Mouse (Mus musculus): Measurements from ENCODE around the gene Itgal. TPM values are rescaled to one million over a fixed set of nuclear protein-coding genes. Genes with fewer than 3 reads are reported as not detected.

Itgal gene
- total and polyA plus RNA-seq, 3 experiments: 0.92 to 9.7 TPM; not detected in 1

DNA sequence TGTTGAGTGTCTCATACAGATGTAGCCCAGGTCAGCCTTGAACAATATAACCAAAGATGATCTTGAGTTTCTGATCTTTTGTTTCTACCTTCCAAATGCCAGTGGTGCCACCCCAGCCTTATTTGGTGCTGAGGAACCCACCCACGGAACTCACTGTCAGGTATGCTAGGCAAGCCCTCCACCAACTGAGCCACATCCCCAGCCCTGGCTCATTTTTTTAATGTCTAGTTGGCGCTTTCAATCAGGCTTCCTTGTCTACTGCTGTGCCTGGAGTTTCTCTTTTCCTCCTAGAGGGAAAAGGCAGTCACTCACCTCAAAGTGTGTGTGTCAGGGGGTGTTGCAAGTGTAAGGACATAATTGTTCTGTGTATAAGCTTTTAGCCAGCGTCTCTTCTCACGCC lies 25.0 kb upstream of the Itgal start:
- peaks cover 3 to 15% of the 10 kb centered on the region in 2 experiments; a peak in 3 of 4 replicates for H3K4me1 ChIP-seq (ENCODE audit: control insufficient read depth in 1 of 2, insufficient read depth in 2 of 2, low read length in 2 of 2)
- H3K36me3 ChIP-seq (ENCODE audit: control insufficient read depth in 1 of 2, insufficient read depth in 2 of 2, low read length in 2 of 2): peaks cover 0 to 24% of the 10 kb centered on the region in 2 experiments; a peak in 3 of 4 replicates
- H3K27me3 ChIP-seq (ENCODE audit: control insufficient read depth in 1 of 2, insufficient read depth in 2 of 2, low read length in 2 of 2): no peaks in the 10 kb centered on the region
- no peaks in the 10 kb centered on the region for H3K9me3 ChIP-seq (replicated peaks; ENCODE audit: insufficient read depth, low read length)
- H3K4me3 ChIP-seq (ENCODE audit: control insufficient read depth in 1 of 2, insufficient read depth in 1 of 2, low read depth in 2 of 2, low read length in 2 of 2): no peak overlapping the region
- H3K79me2 ChIP-seq (ENCODE audit: control insufficient read depth, insufficient read depth, low read length, poor library complexity): peaks cover 23% of the 10 kb centered on the region
- TF ChIP-seq USF2 (IDR thresholded peaks at IDR 0.05; ENCODE audit: borderline replicate concordance in 1 of 2, insufficient read depth in 1 of 2, low read depth in 1 of 2, low read length in 2 of 2) (no peak), JUND (IDR thresholded peaks at IDR 0.05; ENCODE audit: low read depth, low read length) (no peak), POLR2A (IDR thresholded peaks at IDR 0.05; ENCODE audit: control insufficient read depth in 1 of 2, insufficient read depth in 1 of 2, low read depth in 1 of 2, low read length in 2 of 2, poor library complexity in 1 of 2) (peak in 1 of 2 experiments; percentile 12; a peak in 1 of 4 replicates), SMC3 (IDR thresholded peaks at IDR 0.05; ENCODE audit: low read depth, low read length) (no peak), CHD1 (IDR thresholded peaks at IDR 0.05; ENCODE audit: low read depth, low read length) (no peak), MYB (IDR thresholded peaks at IDR 0.05; ENCODE audit: low read depth, low read length) (no peak), MAX (IDR thresholded peaks at IDR 0.05; ENCODE audit: low read length) (no peak), EP300 (IDR thresholded peaks at IDR 0.05; ENCODE audit: low read depth in 1 of 2, low read length in 2 of 2) (no peak), ZNF384 (IDR thresholded peaks at IDR 0.05; ENCODE audit: low read depth, low read length) (no peak), ELF1 (IDR thresholded peaks at IDR 0.05; ENCODE audit: low read depth, low read length) (no peak), MXI1 (IDR thresholded peaks at IDR 0.05; ENCODE audit: low read depth, low read length) (no peak), POLR2AphosphoS2 (IDR thresholded peaks at IDR 0.05; ENCODE audit: low read length) (peak; percentile 21; the same call in 1 of the 2 replicates), GATA1 (IDR thresholded peaks at IDR 0.05; ENCODE audit: low read depth, low read length) (no peak), TAL1 (IDR thresholded peaks at IDR 0.05; ENCODE audit: low read length) (no peak), GABPA (IDR thresholded peaks at IDR 0.05; ENCODE audit: low read depth, low read length) (no peak), ZMIZ1 (IDR thresholded peaks at IDR 0.05; ENCODE audit: low read depth, low read length) (no peak), NELFE (IDR thresholded peaks at IDR 0.05; ENCODE audit: low read depth, low read length) (no peak)
- no peak for DNase-seq (ENCODE audit: low read depth, low spot score)
- no peak overlapping the region for H3K9ac ChIP-seq (ENCODE audit: control insufficient read depth, low read depth, low read length, poor library complexity, severe bottlenecking)
- H3K27ac ChIP-seq (ENCODE audit: control insufficient read depth, low read depth, low read length): no peak overlapping the region

GRCm38 (mm10) chr7:127272566-127272965 lies 23.5 kb upstream of the Itgal start:
- Histone ChIP-seq H3K9me3 (replicated peaks; ENCODE audit: insufficient read depth, low read length) (no peaks in the 10 kb centered on the region), H3K36me3 (ENCODE audit: control insufficient read depth in 1 of 2, insufficient read depth in 2 of 2, low read length in 2 of 2) (peaks cover 0 to 24% of the 10 kb centered on the region in 2 experiments; a peak in 3 of 4 replicates), H3K27ac (ENCODE audit: control insufficient read depth, low read depth, low read length) (no peak overlapping the region), H3K9ac (ENCODE audit: control insufficient read depth, low read depth, low read length, poor library complexity, severe bottlenecking) (peak overlapping the region; percentile 95), H3K27me3 (ENCODE audit: control insufficient read depth in 1 of 2, insufficient read depth in 2 of 2, low read length in 2 of 2) (no peaks in the 10 kb centered on the region), H3K4me1 (ENCODE audit: control insufficient read depth in 1 of 2, insufficient read depth in 2 of 2, low read length in 2 of 2) (peaks cover 3 to 15% of the 10 kb centered on the region in 2 experiments; a peak in 3 of 4 replicates), H3K4me3 (ENCODE audit: control insufficient read depth in 1 of 2, insufficient read depth in 1 of 2, low read depth in 2 of 2, low read length in 2 of 2) (peak overlapping the region; percentile 83 to 87), H3K79me2 (ENCODE audit: control insufficient read depth, insufficient read depth, low read length, poor library complexity) (peaks cover 23% of the 10 kb centered on the region)
- TF ChIP-seq TAL1 (IDR thresholded peaks at IDR 0.05; ENCODE audit: low read length): no peak
- no peak for TF ChIP-seq HCFC1 (IDR thresholded peaks at IDR 0.05; ENCODE audit: low read depth, low read length)
- TF ChIP-seq POLR2AphosphoS2 (IDR thresholded peaks at IDR 0.05; ENCODE audit: low read length): no peak
- TF ChIP-seq SIN3A (IDR thresholded peaks at IDR 0.05; ENCODE audit: low read length): no peak
- TF ChIP-seq ZNF384 (IDR thresholded peaks at IDR 0.05; ENCODE audit: low read depth, low read length): no peak; the same call in 1 of the 2 replicates
- no peak for TF ChIP-seq MAZ (IDR thresholded peaks at IDR 0.05; ENCODE audit: low read depth, low read length)
- TF ChIP-seq MAFK (IDR thresholded peaks at IDR 0.05; ENCODE audit: borderline replicate concordance, low read depth, low read length): no peak
- no peak for TF ChIP-seq NRF1 (IDR thresholded peaks at IDR 0.05; ENCODE audit: insufficient read depth, low read depth, low read length, poor library complexity, severe bottlenecking)
- no peak for TF ChIP-seq EP300 (IDR thresholded peaks at IDR 0.05; ENCODE audit: low read depth in 1 of 2, low read length in 2 of 2)
- DNase-seq (ENCODE audit: low read depth, low spot score): no peak

Measured in MEL (cell line).